Mouse (Mus musculus) bone marrow, adult 2 months (tissue): ENCODE measurements around the gene Rbm15b. TPM values are rescaled to one million over a fixed set of nuclear protein-coding genes. Genes with fewer than 3 reads are reported as not detected.

Experiments
- H3K27ac ChIP-seq: fragments of 200-500 bp; 2 replicates; pipeline ENCODE4 v1.5.1; 2012; ENCODE audit warnings: low read depth, mild to moderate bottlenecking, control low read depth, inconsistent platforms, low read length; ENCODE audit not compliant: control insufficient read depth, poor library complexity, insufficient read depth
- H3K4me1 ChIP-seq: fragments of 200-500 bp; 2 replicates; pipeline ENCODE4 v1.6.1; 2011; ENCODE audit warnings: low read length; ENCODE audit not compliant: control insufficient read depth, insufficient read depth
- H3K4me3 ChIP-seq: fragments of 200-500 bp; replicated peaks from 2 replicates; pipeline ENCODE3; 2011; ENCODE audit warnings: mild to moderate bottlenecking, low read depth, low read length, control low read depth; ENCODE audit not compliant: control insufficient read depth
- CTCF ChIP-seq: fragments of 200-500 bp; IDR thresholded peaks from 2 replicates; pipeline ENCODE4 v1.5.1; 2011; ENCODE audit warnings: low read length, control low read depth; ENCODE audit not compliant: control insufficient read depth, insufficient read depth
- POLR2A ChIP-seq: fragments of 200-500 bp; IDR thresholded peaks from 2 replicates; pipeline ENCODE4 v1.6.1; 2011; ENCODE audit warnings: low read depth, mild to moderate bottlenecking, control low read depth, low read length, borderline replicate concordance; ENCODE audit not compliant: control insufficient read depth
- WGBS: fragments of 180-500 bp; shearing (Covaris S2); methylation state at CpG from one replicate; pipeline ENCODE4 v1.1.7; 2018; 5-methylcytosine and 5-hydroxymethylcytosine counted together
- polyA plus RNA-seq: library from polyadenylated mRNA; stranded (reverse); fragments of >200 nt; gene quantifications from 2 replicates; pipeline ENCODE4 v1.2.4, GENCODE M21; 2011; ENCODE audit warnings: low replicate concordance; ENCODE audit not compliant: missing spikeins, insufficient read depth, insufficient read length

Gene Rbm15b
- polyA plus RNA-seq, result 7.3 and 11.5 TPM in 2 replicates

GRCm38 (mm10) chr9:106886828-106887702 lies at the start of gene Rbm15b:
Gene Rbm15b, minus strand, starts transcription at chr9:106887428.
- Histone ChIP-seq H3K4me1 (peaks cover 4% of the 10 kb centered on the region; the same call in 1 of the 2 replicates), H3K27ac (peak within 1 kb of the TSS; percentile 90), H3K4me3 (peak within 1 kb of the TSS; percentile 85)
- TF ChIP-seq CTCF (peak; percentile 79), POLR2A (no peak; the same call in 1 of the 2 replicates)
- WGBS, result 3% methylated on average over 100 of the region's 101 CpGs

GRCm38 (mm10) chr9:106934998-106935397 lies 47.8 kb upstream of the Rbm15b start:
- Histone ChIP-seq H3K4me1 (no peaks in the 10 kb centered on the region), H3K27ac (no peak overlapping the region), H3K4me3 (no peak overlapping the region)
- TF ChIP-seq CTCF, result no peak
- TF ChIP-seq POLR2A, result no peak
- 80% methylated on average over 1 of the region's 1 CpGs for WGBS

- WGBS, result 82% methylated on average over 6 of the region's 6 CpGs
- H3K4me1 ChIP-seq, result no peaks in the 10 kb centered on the region
- H3K27ac ChIP-seq, result no peak overlapping the region
- TF ChIP-seq POLR2A (no peak), CTCF (no peak)
- H3K4me3 ChIP-seq, result no peak overlapping the region
Observed at GRCm38 (mm10) chr9:106914878-106915277, 27.6 kb upstream of the Rbm15b start.

- WGBS, result 11% methylated on average over 1 of the region's 1 CpGs
- TF ChIP-seq CTCF (no peak), POLR2A (no peak)
- no peak overlapping the region for H3K4me3 ChIP-seq
Observed at GRCm38 (mm10) chr9:106913759-106914158, 26.5 kb upstream of the Rbm15b start.

GRCm38 (mm10) chr9:106911624-106912023 lies 24.4 kb upstream of the Rbm15b start:
- TF ChIP-seq POLR2A, result no peak
- TF ChIP-seq CTCF, result no peak
- 65% methylated on average over 1 of the region's 1 CpGs for WGBS
- no peak overlapping the region for H3K4me3 ChIP-seq
- H3K27ac ChIP-seq, result no peak overlapping the region
- peaks cover 1% of the 10 kb centered on the region; the same call in 1 of the 2 replicates for H3K4me1 ChIP-seq

More at GRCm38 (mm10) chr9:106913759-106914158, 26.5 kb upstream of the Rbm15b start:
- Histone ChIP-seq H3K27ac (no peak overlapping the region), H3K4me1 (peaks cover 1% of the 10 kb centered on the region; the same call in 1 of the 2 replicates)

- peaks cover 1% of the 10 kb centered on the region; the same call in 1 of the 2 replicates for H3K4me1 ChIP-seq
- H3K27ac ChIP-seq, result no peak overlapping the region
- no peak overlapping the region for H3K4me3 ChIP-seq
- 4% methylated on average over 5 of the region's 5 CpGs for WGBS
- no peak for TF ChIP-seq CTCF
- no peak for TF ChIP-seq POLR2A
Observed at GRCm38 (mm10) chr9:106908715-106909114, 21.5 kb upstream of the Rbm15b start.

- Histone ChIP-seq H3K27ac (no peak overlapping the region), H3K4me3 (no peak overlapping the region), H3K4me1 (peaks cover 1% of the 10 kb centered on the region; the same call in 1 of the 2 replicates)
- 78% methylated on average over 3 of the region's 3 CpGs for WGBS
- TF ChIP-seq CTCF (no peak), POLR2A (no peak)
Observed at GRCm38 (mm10) chr9:106908174-106908573, 20.9 kb upstream of the Rbm15b start.

GRCm38 (mm10) chr9:106906597-106906996 lies 19.4 kb upstream of the Rbm15b start:
- WGBS, result 89% methylated on average over 8 of the region's 8 CpGs
- Histone ChIP-seq H3K27ac (no peak overlapping the region), H3K4me1 (peaks cover 1% of the 10 kb centered on the region), H3K4me3 (no peak overlapping the region)
- TF ChIP-seq POLR2A, result no peak
- no peak for TF ChIP-seq CTCF

GRCm38 (mm10) chr9:106903791-106904134 lies 16.5 kb upstream of the Rbm15b start:
- H3K4me3 ChIP-seq, result no peak overlapping the region
- no peak overlapping the region for H3K27ac ChIP-seq
- no peaks in the 10 kb centered on the region; the same call in none of the 2 replicates for H3K4me1 ChIP-seq
- 3% methylated on average over 1 of the region's 1 CpGs for WGBS
- TF ChIP-seq POLR2A, result no peak
- TF ChIP-seq CTCF, result no peak
